Mouse (Mus musculus) heart, embryonic 15.5 days (tissue): ENCODE results near the gene Zmiz1. TPM values are rescaled to one million over a fixed set of nuclear protein-coding genes. Genes with fewer than 3 reads are reported as not detected.
A peak's percentile ranks its signal among the peaks of the same experiment; 100 is the strongest.

Experiments used
- ATAC-seq: fragments of 200-750 bp; cut with Nextera tagmentation; replicated peaks from 2 replicates; pipeline ENCODE4 v1.8.0; 2017; ENCODE audit warnings: low read depth, moderate TSS enrichment; ENCODE audit not compliant: insufficient number of reproducible peaks, insufficient read depth, low FRiP score
- H3K27ac ChIP-seq: fragments of 300-500 bp; sonication (generic); 2 replicates; pipeline ENCODE4 v1.5.1; 2015; ENCODE audit warnings: mild to moderate bottlenecking, inconsistent platforms
- H3K27me3 ChIP-seq: fragments of 300-500 bp; sonication (generic); 2 replicates; pipeline ENCODE4 v1.6.1; 2015; ENCODE audit warnings: inconsistent platforms
- H3K36me3 ChIP-seq: fragments of 300-500 bp; sonication (generic); 2 replicates; pipeline ENCODE4 v1.6.1; 2015; ENCODE audit warnings: mild to moderate bottlenecking, inconsistent platforms
- H3K4me1 ChIP-seq: fragments of 300-500 bp; sonication (generic); replicated peaks from 2 replicates; pipeline ENCODE4 v1.6.1; 2015; ENCODE audit warnings: inconsistent platforms
- H3K4me2 ChIP-seq: fragments of 300-500 bp; sonication (generic); 2 replicates; pipeline ENCODE4 v1.6.1; 2015; ENCODE audit warnings: inconsistent platforms, mild to moderate bottlenecking, moderate library complexity
- H3K4me3 ChIP-seq: fragments of 300-500 bp; sonication (generic); 2 replicates; pipeline ENCODE4 v1.5.1; 2015; ENCODE audit warnings: mild to moderate bottlenecking, inconsistent platforms
- H3K9ac ChIP-seq: fragments of 300-500 bp; sonication (generic); 2 replicates; pipeline ENCODE4 v1.6.1; 2015; ENCODE audit warnings: mild to moderate bottlenecking, inconsistent platforms
- H3K9me3 ChIP-seq: fragments of 300-500 bp; sonication (generic); replicated peaks from 2 replicates; pipeline ENCODE4 v1.6.1; 2016; ENCODE audit warnings: inconsistent platforms
- WGBS: fragments of 180-500 bp; shearing (Covaris S2); methylation state at CpG from one replicate; pipeline ENCODE4 v1.1.7; 2015; ENCODE audit warnings: mixed read lengths; 5-methylcytosine and 5-hydroxymethylcytosine counted together
- polyA plus RNA-seq: library from polyadenylated mRNA; unstranded; fragments of >200 nt; fragmentation: Nextera tagmentation; extraction: Ambion mirVana; gene quantifications from 2 replicates; pipeline ENCODE4 v1.2.1, GENCODE M21; 2015

The Zmiz1 gene
- polyA plus RNA-seq, 1 experiment from 2014 or later: 22.1 TPM

GRCm38 (mm10) chr14:25456666-25457433 is 2.1 kb upstream of the Zmiz1 start:
- peaks cover 53% of the 10 kb centered on the region for H3K4me1 ChIP-seq

GRCm38 (mm10) chr14:25457434-25457957 is 1.5 kb upstream of the Zmiz1 start:
- no peaks in the 10 kb centered on the region for H3K36me3 ChIP-seq
- under 1% methylated on average over 51 of the region's 52 CpGs for WGBS
- H3K4me2 ChIP-seq: peak overlapping the region; percentile 92
- H3K9me3 ChIP-seq: no peaks in the 10 kb centered on the region
- ATAC-seq: peak; percentile 83
- peak overlapping the region; percentile 100 for H3K27ac ChIP-seq
- H3K4me3 ChIP-seq: peak overlapping the region; percentile 80
- H3K4me1 ChIP-seq: peaks cover 53% of the 10 kb centered on the region
- H3K9ac ChIP-seq: peak overlapping the region; percentile 93
- no peaks in the 10 kb centered on the region for H3K27me3 ChIP-seq

More at GRCm38 (mm10) chr14:25456666-25457433, 2.1 kb upstream of the Zmiz1 start:
- Histone ChIP-seq H3K9me3 (no peaks in the 10 kb centered on the region), H3K4me3 (peak overlapping the region; percentile 80), H3K9ac (peak overlapping the region; percentile 68), H3K36me3 (no peaks in the 10 kb centered on the region), H3K27ac (peak overlapping the region; percentile 100), H3K4me2 (peak overlapping the region; percentile 92), H3K27me3 (no peaks in the 10 kb centered on the region)
- ATAC-seq: no peak
- WGBS: 4% methylated on average over 16 of the region's 17 CpGs

- whole genome bisulfite sequencing: under 1% methylated on average over 37 of the region's 37 CpGs
- H3K36me3 ChIP-seq: no peaks in the 10 kb centered on the region
- peak overlapping the region; percentile 80 for H3K4me3 ChIP-seq
- peak overlapping the region; percentile 92 for H3K4me2 ChIP-seq
- H3K9me3 ChIP-seq: no peaks in the 10 kb centered on the region
- H3K4me1 ChIP-seq: peaks cover 57% of the 10 kb centered on the region
- no peak for ATAC-seq
- no peaks in the 10 kb centered on the region for H3K27me3 ChIP-seq
- peak overlapping the region; percentile 100 for H3K27ac ChIP-seq
- peak overlapping the region; percentile 93 for H3K9ac ChIP-seq
These were observed 622 bp upstream of the Zmiz1 start for GRCm38 (mm10) chr14:25458111-25459015.

GRCm38 (mm10) chr14:25459394-25459997 is 511 bp downstream of the Zmiz1 start:
- WGBS: under 1% methylated on average over 69 of the region's 69 CpGs
- no peaks in the 10 kb centered on the region for H3K27me3 ChIP-seq
- H3K4me1 ChIP-seq: peaks cover 61% of the 10 kb centered on the region
- peak overlapping the region; percentile 92 for H3K4me2 ChIP-seq
- H3K9ac ChIP-seq: peak overlapping the region; percentile 93
- no peaks in the 10 kb centered on the region for H3K9me3 ChIP-seq
- peak; percentile 24 for ATAC-seq
- H3K36me3 ChIP-seq: no peaks in the 10 kb centered on the region
- H3K4me3 ChIP-seq: peak overlapping the region; percentile 80
- peak overlapping the region; percentile 100 for H3K27ac ChIP-seq

GRCm38 (mm10) chr14:25459998-25460800 is 1.2 kb downstream of the Zmiz1 start:
- H3K4me3 ChIP-seq: peak overlapping the region; percentile 80
- peak overlapping the region; percentile 92 for H3K4me2 ChIP-seq
- H3K27ac ChIP-seq: peak overlapping the region; percentile 100
- under 1% methylated on average over 63 of the region's 63 CpGs for WGBS
- peak overlapping the region; percentile 93 for H3K9ac ChIP-seq
- no peak for ATAC-seq
- H3K9me3 ChIP-seq: no peaks in the 10 kb centered on the region
- no peaks in the 10 kb centered on the region for H3K27me3 ChIP-seq
- no peaks in the 10 kb centered on the region for H3K36me3 ChIP-seq
- peaks cover 62% of the 10 kb centered on the region for H3K4me1 ChIP-seq

GRCm38 (mm10) chr14:25460801-25461675 is 2.1 kb downstream of the Zmiz1 start:
- Histone ChIP-seq H3K9ac (peak overlapping the region; percentile 93), H3K27ac (peak overlapping the region; percentile 100), H3K9me3 (no peaks in the 10 kb centered on the region), H3K27me3 (no peaks in the 10 kb centered on the region), H3K4me1 (peaks cover 62% of the 10 kb centered on the region), H3K4me2 (peak overlapping the region; percentile 92), H3K36me3 (no peaks in the 10 kb centered on the region), H3K4me3 (peak overlapping the region; percentile 80)
- ATAC-seq: no peak
- WGBS: under 1% methylated on average over 42 of the region's 42 CpGs

GRCm38 (mm10) chr14:25461676-25462385 is 2.8 kb downstream of the Zmiz1 start:
- Histone ChIP-seq H3K4me1 (peaks cover 62% of the 10 kb centered on the region), H3K4me2 (peak overlapping the region; percentile 92), H3K9me3 (no peaks in the 10 kb centered on the region), H3K4me3 (peak overlapping the region; percentile 80), H3K9ac (peak overlapping the region; percentile 93), H3K36me3 (no peaks in the 10 kb centered on the region), H3K27me3 (no peaks in the 10 kb centered on the region), H3K27ac (peak overlapping the region; percentile 100)
- ATAC-seq: no peak
- WGBS: 8% methylated on average over 12 of the region's 12 CpGs

- 20% methylated on average over 1 of the region's 1 CpGs for WGBS
- H3K9ac ChIP-seq: peak overlapping the region; percentile 9; the same call in 1 of the 2 replicates
These were observed 4.0 kb downstream of the Zmiz1 start for GRCm38 (mm10) chr14:25462975-25463374.

GRCm38 (mm10) chr14:25463919-25464318 is 4.9 kb downstream of the Zmiz1 start:
- ATAC-seq: no peak
- no peaks in the 10 kb centered on the region for H3K9me3 ChIP-seq
- H3K4me2 ChIP-seq: no peak overlapping the region
- H3K9ac ChIP-seq: no peak overlapping the region
- H3K27ac ChIP-seq: no peak overlapping the region
- no peaks in the 10 kb centered on the region for H3K27me3 ChIP-seq
- peaks cover 75% of the 10 kb centered on the region for H3K4me1 ChIP-seq
- 36% methylated on average over 9 of the region's 9 CpGs for whole genome bisulfite sequencing
- H3K36me3 ChIP-seq: no peaks in the 10 kb centered on the region
- no peak overlapping the region for H3K4me3 ChIP-seq

More at GRCm38 (mm10) chr14:25462975-25463374, 4.0 kb downstream of the Zmiz1 start:
- H3K9me3 ChIP-seq: no peaks in the 10 kb centered on the region
- no peak overlapping the region for H3K4me2 ChIP-seq
- H3K27ac ChIP-seq: no peak overlapping the region
- peaks cover 71% of the 10 kb centered on the region for H3K4me1 ChIP-seq
- no peaks in the 10 kb centered on the region for H3K36me3 ChIP-seq
- ATAC-seq: no peak
- no peak overlapping the region for H3K4me3 ChIP-seq
- H3K27me3 ChIP-seq: no peaks in the 10 kb centered on the region
